12 mouse cellular contexts compared by ENCODE assay signal in genomic region chr17:71230108-71230709, GRCm38 (mm10). TPM values are rescaled to one million over a fixed set of nuclear protein-coding genes. Genes with fewer than 3 reads are reported as not detected.
DNase-seq lines count a peak whose midpoint lies in the region; ATAC-seq and TF ChIP-seq lines count a peak whose summit lies in the region.
"Had no signal": no experiment of that assay in that cellular context is flagged by ENCODE, and none has a peak within 500 bp of the region (broad histone marks: within the 10 kb centered on the region; RNA-seq: fewer than 3 reads in every experiment).

No protein-coding gene starts in this region.

- no peak overlapping the region for H3K4me2 ChIP-seq in forebrain, embryonic 13.5 days
- H3K4me2 ChIP-seq in forebrain, embryonic 15.5 days (replicated peaks): no peak overlapping the region
- no peak overlapping the region for H3K4me2 ChIP-seq in lung, postnatal 0 days (replicated peaks; ENCODE audit: low read depth, low read length)
- H3K4me2 ChIP-seq in neural tube, embryonic 15.5 days: no peak overlapping the region
- H3K4me2 ChIP-seq: embryonic facial prominence, embryonic 13.5 days had no signal

- no peak overlapping the region for H3K27ac ChIP-seq in forebrain, embryonic 13.5 days
- no peak overlapping the region for H3K27ac ChIP-seq in forebrain, embryonic 15.5 days (replicated peaks)
- H3K27ac ChIP-seq in lung, postnatal 0 days (ENCODE audit: low read length): no peak overlapping the region
- H3K27ac ChIP-seq in neural tube, embryonic 15.5 days (replicated peaks): 0 out of 2 replicates have a peak overlapping the region, but pooled peaks have one; percentile 28
- H3K27ac ChIP-seq: embryonic facial prominence, embryonic 13.5 days had no signal

- H3K9me3 ChIP-seq in forebrain, embryonic 13.5 days (replicated peaks): no peaks in the 10 kb centered on the region
- H3K9me3 ChIP-seq in forebrain, embryonic 15.5 days: no peaks in the 10 kb centered on the region
- no peaks in the 10 kb centered on the region for H3K9me3 ChIP-seq in lung, postnatal 0 days (ENCODE audit: low read length)
- H3K9me3 ChIP-seq in neural tube, embryonic 15.5 days (replicated peaks): no peaks in the 10 kb centered on the region
- H3K9me3 ChIP-seq: embryonic facial prominence, embryonic 13.5 days had no signal

- H3K4me3 ChIP-seq in forebrain, embryonic 13.5 days: no peak overlapping the region
- H3K4me3 ChIP-seq in forebrain, embryonic 15.5 days: no peak overlapping the region
- no peak overlapping the region for H3K4me3 ChIP-seq in lung, postnatal 0 days (ENCODE audit: low read depth, low read length)
- no peak overlapping the region for H3K4me3 ChIP-seq in lung, adult 2 months (replicated peaks; ENCODE audit: extremely low read depth, low read depth, low read length)
- H3K4me3 ChIP-seq in neural tube, embryonic 15.5 days (replicated peaks): no peak overlapping the region
- H3K4me3 ChIP-seq: embryonic facial prominence, embryonic 13.5 days had no signal

- 73% methylated on average over 9 of the region's 9 CpGs for WGBS in forebrain, embryonic 13.5 days
- 76% methylated on average over 9 of the region's 9 CpGs for WGBS in forebrain, embryonic 15.5 days
- 58% methylated on average over 9 of the region's 9 CpGs for WGBS in lung, postnatal 0 days
- WGBS in lung, adult 2 months: 67% methylated on average over 9 of the region's 9 CpGs
- WGBS in neural tube, embryonic 15.5 days: 73% methylated on average over 9 of the region's 9 CpGs

- peak; percentile 50 for TF ChIP-seq CTCF in lung, postnatal 0 days (IDR thresholded peaks at IDR 0.05)
- TF ChIP-seq CTCF in lung, adult 2 months (IDR thresholded peaks at IDR 0.05; ENCODE audit: insufficient read depth, low read length): no peak

- H3K36me3 ChIP-seq in forebrain, embryonic 13.5 days (ENCODE audit: poor library complexity, severe bottlenecking): peaks cover 26% of the 10 kb centered on the region
- peaks cover 11% of the 10 kb centered on the region; the same call in 1 of the 2 replicates for H3K36me3 ChIP-seq in forebrain, embryonic 15.5 days
- H3K36me3 ChIP-seq in lung, postnatal 0 days (ENCODE audit: insufficient read depth, low read length): peaks cover 33% of the 10 kb centered on the region; the same call in 1 of the 2 replicates
- peaks cover 21% of the 10 kb centered on the region for H3K36me3 ChIP-seq in neural tube, embryonic 15.5 days

- H3K4me1 ChIP-seq in forebrain, embryonic 13.5 days: no peaks in the 10 kb centered on the region
- H3K4me1 ChIP-seq in forebrain, embryonic 15.5 days: no peaks in the 10 kb centered on the region
- H3K4me1 ChIP-seq in lung, postnatal 0 days (ENCODE audit: insufficient read depth, low read depth, low read length): no peaks in the 10 kb centered on the region
- H3K4me1 ChIP-seq in lung, adult 2 months (ENCODE audit: control insufficient read depth, insufficient read depth, low read length): no peaks in the 10 kb centered on the region
- no peaks in the 10 kb centered on the region; the same call in 1 of the 2 replicates for H3K4me1 ChIP-seq in neural tube, embryonic 15.5 days

- no peak for TF ChIP-seq EP300 in lung, postnatal 0 days (IDR thresholded peaks at IDR 0.05)

- no peak for TF ChIP-seq POLR2A in lung, adult 2 months (IDR thresholded peaks at IDR 0.05; ENCODE audit: borderline replicate concordance, extremely low read depth, low read depth, low read length)

- no peaks in the 10 kb centered on the region for H3K27me3 ChIP-seq in forebrain, embryonic 13.5 days
- no peaks in the 10 kb centered on the region for H3K27me3 ChIP-seq in forebrain, embryonic 15.5 days
- H3K27me3 ChIP-seq in lung, postnatal 0 days (replicated peaks; ENCODE audit: insufficient read depth, low read length): no peaks in the 10 kb centered on the region
- H3K27me3 ChIP-seq in neural tube, embryonic 15.5 days (replicated peaks): no peaks in the 10 kb centered on the region
- H3K27me3 ChIP-seq: embryonic facial prominence, embryonic 13.5 days had no signal

- 0 out of 2 replicates have a peak, but pooled peaks have one; percentile 48 for ATAC-seq in forebrain, embryonic 13.5 days
- ATAC-seq in forebrain, embryonic 15.5 days (replicated peaks): no peak
- ATAC-seq in lung, postnatal 0 days: no peak
- ATAC-seq in neural tube, embryonic 15.5 days (ENCODE audit: low FRiP score): no peak

- peak; percentile 56 for DNase-seq in lung, postnatal 0 days (ENCODE audit: low spot score)
- DNase-seq in lung, adult 2 months: no peak
- DNase-seq in induced T-regulatory cell, adult 2 months (ENCODE audit: low read depth): peak; percentile 52
- no peak for DNase-seq in thymus, postnatal 4 days
- no peak for DNase-seq in spleen, adult 18-20 months
- DNase-seq: adrenal gland, postnatal 25 days; kidney, postnatal 36 days; lung, postnatal 10 days had no signal

- no peak overlapping the region for H3K9ac ChIP-seq in forebrain, embryonic 13.5 days
- no peak overlapping the region for H3K9ac ChIP-seq in forebrain, embryonic 15.5 days (replicated peaks)
- H3K9ac ChIP-seq in lung, postnatal 0 days (replicated peaks; ENCODE audit: low read depth): no peak overlapping the region
- H3K9ac ChIP-seq in neural tube, embryonic 15.5 days (replicated peaks): no peak overlapping the region
- H3K9ac ChIP-seq: embryonic facial prominence, embryonic 13.5 days had no signal

RNA-seq across cellular contexts. Expression of gene Lpin2, which starts 47.8 kb away (rescaled TPM):
- 34.1 and 37.5 TPM in 2 replicates for polyA plus RNA-seq in forebrain, embryonic 13.5 days (2015; fragmentation: Nextera tagmentation; extraction: Ambion mirVana)
- 35.9 and 38.4 TPM in 2 replicates for polyA plus RNA-seq in forebrain, embryonic 15.5 days (2015; fragmentation: Nextera tagmentation; extraction: Ambion mirVana)
- polyA plus RNA-seq in lung, postnatal 0 days (2015; fragmentation: Nextera tagmentation; extraction: Ambion mirVana): 54.1 and 65.8 TPM in 2 replicates
- polyA plus RNA-seq in lung, adult 2 months (2012; rRNA removed): 51.2 and 55.8 TPM in 2 replicates
- 42.3 and 42.6 TPM in 2 replicates for polyA plus RNA-seq in neural tube, embryonic 15.5 days (2015; fragmentation: Nextera tagmentation; extraction: Ambion mirVana)

Comparison
In these comparisons a context has a peak if more than half of its experiments do, and no peak if none do; other contexts are left out.
1. DNase-seq: peak in lung, postnatal 0 days (single experiment) and induced T-regulatory cell, adult 2 months (single experiment); none in lung, adult 2 months (single experiment), thymus, postnatal 4 days (single experiment) and spleen, adult 18-20 months (0 of 2).